Mouse (Mus musculus): Measurements from ENCODE around the gene Mob3a. TPM values are rescaled to one million over a fixed set of nuclear protein-coding genes. Genes with fewer than 3 reads are reported as not detected.

The Mob3a gene
- total RNA-seq, 2 experiments from 2014 or later = 10.6 to 16.5 TPM

GRCm38 (mm10) chr10:80682003-80682402 lies 19.8 kb downstream of the Mob3a start:
- H3K27ac ChIP-seq = no peak overlapping the region
- DNase-seq (ENCODE audit: low spot score in 2 of 2) = no peak
- TF ChIP-seq CTCF (conservative IDR thresholded peaks at IDR 0.05) = no peak
- H3K4me3 ChIP-seq = no peak overlapping the region

- no peak for TF ChIP-seq CTCF (conservative IDR thresholded peaks at IDR 0.05)
- no peak for DNase-seq (ENCODE audit: low spot score in 2 of 2)
- no peak overlapping the region for H3K4me3 ChIP-seq
- H3K27ac ChIP-seq = no peak overlapping the region
Measured at GRCm38 (mm10) chr10:80680260-80680696, 21.5 kb downstream of the Mob3a start.

- peak overlapping the region; percentile 99 for H3K27ac ChIP-seq
- no peak for DNase-seq (ENCODE audit: low spot score in 2 of 2)
- no peak overlapping the region for H3K4me3 ChIP-seq
- TF ChIP-seq CTCF (conservative IDR thresholded peaks at IDR 0.05) = no peak
Measured at GRCm38 (mm10) chr10:80679556-80680259, 22.1 kb downstream of the Mob3a start.

- no peak for DNase-seq (ENCODE audit: low spot score in 2 of 2)
- H3K4me3 ChIP-seq = no peak overlapping the region
- no peak for TF ChIP-seq CTCF (conservative IDR thresholded peaks at IDR 0.05)
Measured at GRCm38 (mm10) chr10:80678601-80679377, 23.0 kb downstream of the Mob3a start.

GRCm38 (mm10) chr10:80677942-80678436 lies 23.8 kb downstream of the Mob3a start, which contains the start of gene Mknk2:
Gene Mknk2, minus strand, starts transcription at chr10:80678112.
- peak; percentile 72 to 86 for DNase-seq (ENCODE audit: low spot score in 2 of 2)
- 0 out of 2 replicates have a peak, but pooled peaks have one; percentile 6 for TF ChIP-seq CTCF (conservative IDR thresholded peaks at IDR 0.05)
- Histone ChIP-seq H3K4me3 (peak within 1 kb of the TSS; percentile 74), H3K27ac (peak within 1 kb of the TSS; percentile 99)

More at GRCm38 (mm10) chr10:80678601-80679377, 23.0 kb downstream of the Mob3a start:
- H3K27ac ChIP-seq = peak overlapping the region; percentile 99

- DNase-seq (ENCODE audit: low spot score in 2 of 2) = no peak
- TF ChIP-seq CTCF (conservative IDR thresholded peaks at IDR 0.05) = no peak
- Histone ChIP-seq H3K27ac (peak overlapping the region; percentile 99), H3K4me3 (peak overlapping the region; percentile 74)
Measured at GRCm38 (mm10) chr10:80677128-80677875, 24.5 kb downstream of the Mob3a start.

GRCm38 (mm10) chr10:80676198-80676928 lies 25.4 kb downstream of the Mob3a start:
- H3K4me3 ChIP-seq = peak overlapping the region; percentile 96
- peak; percentile 100 for DNase-seq (ENCODE audit: low spot score in 2 of 2)
- TF ChIP-seq CTCF (conservative IDR thresholded peaks at IDR 0.05) = no peak
- H3K27ac ChIP-seq = peak overlapping the region; percentile 99

GRCm38 (mm10) chr10:80675405-80676197 lies 26.2 kb downstream of the Mob3a start:
- TF ChIP-seq CTCF (conservative IDR thresholded peaks at IDR 0.05) = no peak
- no peak for DNase-seq (ENCODE audit: low spot score in 2 of 2)
- H3K27ac ChIP-seq = peak overlapping the region; percentile 91
- H3K4me3 ChIP-seq = peak overlapping the region; percentile 96

- peak overlapping the region; percentile 96 for H3K4me3 ChIP-seq
- no peak for DNase-seq (ENCODE audit: low spot score in 2 of 2)
- peak overlapping the region; percentile 91 for H3K27ac ChIP-seq
- no peak for TF ChIP-seq CTCF (conservative IDR thresholded peaks at IDR 0.05)
Measured at GRCm38 (mm10) chr10:80674851-80675404, 26.8 kb downstream of the Mob3a start.

- peak overlapping the region; percentile 91 for H3K27ac ChIP-seq
- DNase-seq (ENCODE audit: low spot score in 2 of 2) = no peak
- peak overlapping the region; percentile 96 for H3K4me3 ChIP-seq
- TF ChIP-seq CTCF (conservative IDR thresholded peaks at IDR 0.05) = no peak
Measured at GRCm38 (mm10) chr10:80674161-80674711, 27.5 kb downstream of the Mob3a start.

- H3K4me3 ChIP-seq = peak overlapping the region; percentile 96
- H3K27ac ChIP-seq = peak overlapping the region; percentile 91
- TF ChIP-seq CTCF (conservative IDR thresholded peaks at IDR 0.05) = no peak
- no peak for DNase-seq (ENCODE audit: low spot score in 2 of 2)
Measured at GRCm38 (mm10) chr10:80673690-80674089, 28.1 kb downstream of the Mob3a start.
